Mouse (Mus musculus) thymus, postnatal 25 days (tissue): ENCODE data around the gene Nxnl1.
"Not testable (repeated sequence)": the region's sequence is repeated elsewhere in the genome, so short reads cannot be mapped to it uniquely, and the experiment has no call there.

Experiments
- DNase-seq: peaks from one replicate; pipeline ENCODE4 v3.0.0; 2022

Gene Nxnl1

GRCm38 (mm10) chr8:71552770-71553169, 13.6 kb downstream of the Nxnl1 start:
- DNase-seq, result no peak

- peak; percentile 46 for DNase-seq
These were observed 15.6 kb downstream of the Nxnl1 start for GRCm38 (mm10) chr8:71550754-71551153.

GRCm38 (mm10) chr8:71547590-71547989, 18.8 kb downstream of the Nxnl1 start:
- DNase-seq, result peak; percentile 73

GRCm38 (mm10) chr8:71545053-71545452, 21.3 kb downstream of the Nxnl1 start:
- DNase-seq, result no peak

- DNase-seq, result no peak
These were observed 22.6 kb downstream of the Nxnl1 start for GRCm38 (mm10) chr8:71543755-71544154.

- peak; percentile 93 for DNase-seq
These were observed 23.6 kb downstream of the Nxnl1 start, which contains the start of gene Mvb12a for GRCm38 (mm10) chr8:71542632-71543343. Gene Mvb12a (plus strand): TSS chr8:71542922.

- peak; percentile 91 for DNase-seq
These were observed 29.2 kb downstream of the Nxnl1 start, which contains the start of gene Bst2 for GRCm38 (mm10) chr8:71537028-71537867. Gene Bst2 (minus strand): TSS chr8:71537456.

- peak; percentile 71 for DNase-seq
These were observed 30.7 kb downstream of the Nxnl1 start for GRCm38 (mm10) chr8:71535663-71536062.

GRCm38 (mm10) chr8:71534263-71534810, 32.1 kb downstream of the Nxnl1 start:
- no peak for DNase-seq

- not testable (repeated sequence) for DNase-seq
These were observed 35.5 kb downstream of the Nxnl1 start for GRCm38 (mm10) chr8:71530735-71531467.

- peak; percentile 64 for DNase-seq
These were observed 37.9 kb downstream of the Nxnl1 start for GRCm38 (mm10) chr8:71528362-71529073.

GRCm38 (mm10) chr8:71527162-71527870, 39.1 kb downstream of the Nxnl1 start:
- no peak for DNase-seq

- DNase-seq, result no peak
These were observed 40.1 kb downstream of the Nxnl1 start for GRCm38 (mm10) chr8:71526272-71526671.

- no peak for DNase-seq
These were observed 41.0 kb downstream of the Nxnl1 start, which contains the start of gene Ccdc194 for GRCm38 (mm10) chr8:71525226-71526050. Gene Ccdc194 (minus strand): TSS chr8:71525711.

GRCm38 (mm10) chr8:71521634-71522033, 44.8 kb downstream of the Nxnl1 start:
- DNase-seq, result peak; percentile 97

GRCm38 (mm10) chr8:71519037-71519825, 47.2 kb downstream of the Nxnl1 start:
- DNase-seq, result peak; percentile 54

- no peak for DNase-seq
These were observed 49.6 kb downstream of the Nxnl1 start for GRCm38 (mm10) chr8:71516786-71517185.

- DNase-seq, result no peak
These were observed 51.4 kb downstream of the Nxnl1 start for GRCm38 (mm10) chr8:71515043-71515442.

GRCm38 (mm10) chr8:71513018-71513754, 53.2 kb downstream of the Nxnl1 start:
- no peak for DNase-seq
